Mouse (Mus musculus) lung, embryonic 14.5 days (tissue): ENCODE measurements at regions not wholly inside any gene's neighbourhood (a gene's known extent, or its start where the extent isn't known, plus 50 kb on each side); places are given as distances from the start of the nearest gene placed in this dataset.

ENCODE experiments used
- ATAC-seq: fragments of 200-750 bp; cut with Nextera tagmentation; 2 replicates; pipeline ENCODE4 v1.8.0; 2017; ENCODE audit warnings: mild to moderate bottlenecking, moderate TSS enrichment, moderate library complexity; ENCODE audit not compliant: insufficient read depth
- DNase-seq: peaks from one replicate; pipeline ENCODE4 v3.0.0-alpha.2; 2015
- H3K27ac ChIP-seq: fragments of 300-500 bp; sonication (generic); 2 replicates; pipeline ENCODE4 v1.5.1; 2014; ENCODE audit warnings: low read depth, mild to moderate bottlenecking, moderate library complexity
- H3K27me3 ChIP-seq: fragments of 300-500 bp; sonication (generic); 2 replicates; pipeline ENCODE4 v1.6.1; 2014; ENCODE audit warnings: low read length, control low read depth; ENCODE audit not compliant: insufficient read depth
- H3K36me3 ChIP-seq: fragments of 300-500 bp; sonication (generic); 2 replicates; pipeline ENCODE4 v1.6.1; 2014; ENCODE audit warnings: control low read depth; ENCODE audit not compliant: insufficient read depth
- H3K4me1 ChIP-seq: fragments of 300-500 bp; sonication (generic); 2 replicates; pipeline ENCODE4 v1.6.1; 2014; ENCODE audit warnings: antibody characterized with exemption, control low read depth; ENCODE audit not compliant: insufficient read depth
- H3K4me2 ChIP-seq: fragments of 300-500 bp; sonication (generic); 2 replicates; pipeline ENCODE4 v1.6.1; 2014; ENCODE audit warnings: mild to moderate bottlenecking
- H3K4me3 ChIP-seq: fragments of 300-500 bp; sonication (generic); 2 replicates; pipeline ENCODE4 v1.5.1; 2014; ENCODE audit warnings: low read depth, low read length
- H3K9ac ChIP-seq: fragments of 300-500 bp; sonication (generic); 2 replicates; pipeline ENCODE4 v1.6.1; 2014
- H3K9me3 ChIP-seq: fragments of 300-500 bp; sonication (generic); 2 replicates; pipeline ENCODE4 v1.6.1; 2016; ENCODE audit warnings: low read depth, low read length, control low read depth
- CTCF ChIP-seq: IDR thresholded peaks from 2 replicates; pipeline ENCODE4 v1.5.1; 2016; ENCODE audit warnings: antibody characterized with exemption, low read depth
- whole genome bisulfite sequencing: fragments of 180-500 bp; shearing (Covaris S2); extraction: QIAGEN DNeasy Blood & Tissue Kit; methylation state at CpG from one replicate; pipeline ENCODE4 v1.1.7; 2014; 5-methylcytosine and 5-hydroxymethylcytosine counted together

DNA sequence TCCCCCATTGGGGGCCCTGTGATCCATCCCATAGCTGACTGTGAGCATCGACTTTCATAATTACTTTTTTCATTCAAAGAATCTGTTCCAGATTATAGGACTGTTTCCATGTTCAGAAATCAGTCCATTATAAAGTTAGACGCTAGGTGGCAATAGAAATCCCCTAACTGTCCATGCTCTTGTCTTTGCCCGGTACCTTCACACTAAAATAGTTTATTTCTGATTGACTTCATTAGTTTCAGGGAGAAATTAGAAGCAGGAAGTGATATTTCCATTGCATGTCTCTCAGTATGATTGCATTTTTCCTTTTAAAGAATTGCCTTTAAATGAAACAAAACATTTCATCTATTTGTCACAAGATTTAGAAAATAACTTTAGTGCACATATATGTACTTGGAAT lies 131.7 kb downstream of the Fbxo8 start:
- Histone ChIP-seq H3K4me2 (no peak overlapping the region), H3K4me3 (no peak overlapping the region), H3K9ac (no peak overlapping the region), H3K9me3 (no peaks in the 10 kb centered on the region), H3K27me3 (no peaks in the 10 kb centered on the region), H3K27ac (no peak overlapping the region), H3K36me3 (no peaks in the 10 kb centered on the region), H3K4me1 (no peaks in the 10 kb centered on the region)
- 13% methylated on average over 3 of the region's 3 CpGs for WGBS
- ATAC-seq (no peak), DNase-seq (peak; percentile 82)
- TF ChIP-seq CTCF, result peak; percentile 65

DNA sequence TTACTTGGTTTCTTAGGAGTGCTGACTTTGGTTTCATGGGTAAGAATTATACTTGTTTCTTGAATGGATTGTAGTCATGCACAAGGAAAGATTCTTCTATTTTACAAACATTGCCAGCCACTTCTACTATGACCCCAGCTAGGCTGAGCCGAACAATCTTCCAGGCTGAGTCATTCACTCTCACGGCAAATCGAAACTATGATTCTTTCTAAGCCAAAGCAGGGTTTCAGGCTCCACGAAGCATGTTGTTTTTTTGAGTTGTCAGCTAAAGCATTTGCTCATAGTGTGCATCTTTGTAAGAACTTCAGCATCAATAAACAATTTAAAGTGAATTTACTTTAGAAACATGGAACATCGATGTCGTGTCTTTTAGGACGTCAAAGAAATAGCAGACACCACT lies 133.5 kb downstream of the Fbxo8 start:
- Histone ChIP-seq H3K27me3 (no peaks in the 10 kb centered on the region), H3K27ac (no peak overlapping the region), H3K4me2 (no peak overlapping the region), H3K9ac (no peak overlapping the region), H3K4me1 (no peaks in the 10 kb centered on the region), H3K9me3 (no peaks in the 10 kb centered on the region), H3K36me3 (no peaks in the 10 kb centered on the region), H3K4me3 (no peak overlapping the region)
- WGBS, result 69% methylated on average over 7 of the region's 7 CpGs
- DNase-seq (no peak), ATAC-seq (no peak)
- no peak for TF ChIP-seq CTCF

- Histone ChIP-seq H3K27ac (no peak overlapping the region), H3K4me3 (no peak overlapping the region), H3K36me3 (no peaks in the 10 kb centered on the region), H3K27me3 (no peaks in the 10 kb centered on the region), H3K4me2 (no peak overlapping the region), H3K9ac (no peak overlapping the region), H3K9me3 (no peaks in the 10 kb centered on the region), H3K4me1 (no peaks in the 10 kb centered on the region)
- DNase-seq (no peak), ATAC-seq (no peak)
- TF ChIP-seq CTCF, result no peak
- WGBS, result 81% methylated on average over 1 of the region's 1 CpGs
Observed at GRCm38 (mm10) chr8:56695436-56695835, 144.5 kb downstream of the Fbxo8 start.

DNA sequence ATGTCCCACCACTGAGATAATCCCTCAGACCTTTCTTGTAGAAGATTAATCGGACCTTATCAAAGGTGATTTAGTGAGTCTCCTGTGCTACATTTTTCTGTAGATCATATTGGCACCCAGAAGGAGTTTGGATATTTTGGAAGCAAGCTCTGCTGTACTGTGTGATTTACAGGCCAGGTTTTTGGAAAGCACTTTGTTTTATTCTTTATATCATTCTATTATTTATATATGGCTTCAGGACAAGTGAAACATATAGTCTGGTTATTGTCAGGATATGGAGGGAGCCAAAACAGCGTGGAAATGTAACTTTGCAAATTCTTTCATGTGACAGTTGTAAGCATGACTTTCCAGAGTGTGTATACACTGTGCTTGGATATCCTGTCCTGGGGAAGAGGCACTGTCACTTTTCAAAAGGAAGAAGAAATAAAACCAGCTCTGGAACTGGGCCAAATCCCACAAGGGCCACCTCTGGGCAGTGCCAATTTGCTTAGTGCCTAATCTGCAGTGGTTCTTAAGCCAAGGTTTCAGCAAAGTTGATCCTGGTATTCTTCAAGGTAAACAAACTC lies 149.8 kb downstream of the Fbxo8 start:
- Histone ChIP-seq H3K27me3 (no peaks in the 10 kb centered on the region), H3K4me1 (no peaks in the 10 kb centered on the region), H3K4me2 (no peak overlapping the region), H3K27ac (no peak overlapping the region), H3K9me3 (no peaks in the 10 kb centered on the region), H3K4me3 (no peak overlapping the region), H3K9ac (no peak overlapping the region), H3K36me3 (no peaks in the 10 kb centered on the region)
- DNase-seq (peak; percentile 30), ATAC-seq (peak; percentile 44; the same call in 1 of the 2 replicates)
- WGBS, result 51% methylated on average over 2 of the region's 2 CpGs
- TF ChIP-seq CTCF, result no peak

- no peaks in the 10 kb centered on the region for H3K27me3 ChIP-seq
- H3K36me3 ChIP-seq, result no peaks in the 10 kb centered on the region
- no peak for TF ChIP-seq CTCF
- no peaks in the 10 kb centered on the region for H3K9me3 ChIP-seq
- DNase-seq (no peak), ATAC-seq (no peak)
- WGBS, result 22% methylated on average over 10 of the region's 10 CpGs
- no peak overlapping the region for H3K27ac ChIP-seq
- peaks cover 7% of the 10 kb centered on the region; the same call in 1 of the 2 replicates for H3K4me1 ChIP-seq
- peak overlapping the region; percentile 26; the same call in 1 of the 2 replicates for H3K4me2 ChIP-seq
- no peak overlapping the region for H3K4me3 ChIP-seq
- no peak overlapping the region for H3K9ac ChIP-seq
Observed at GRCm38 (mm10) chr8:56706377-56706776, 155.5 kb downstream of the Fbxo8 start.

GRCm38 (mm10) chr8:56706941-56707706 lies 156.2 kb downstream of the Fbxo8 start:
- DNase-seq, result peak; percentile 34
- no peak for TF ChIP-seq CTCF
- Histone ChIP-seq H3K27ac (no peak overlapping the region), H3K4me1 (peaks cover 7% of the 10 kb centered on the region; the same call in 1 of the 2 replicates), H3K9ac (no peak overlapping the region), H3K4me3 (no peak overlapping the region), H3K4me2 (peak overlapping the region; percentile 26), H3K27me3 (no peaks in the 10 kb centered on the region), H3K9me3 (no peaks in the 10 kb centered on the region), H3K36me3 (no peaks in the 10 kb centered on the region)
- 27% methylated on average over 14 of the region's 14 CpGs for WGBS
- no peak for ATAC-seq

- TF ChIP-seq CTCF, result no peak
- Histone ChIP-seq H3K9me3 (no peaks in the 10 kb centered on the region), H3K36me3 (no peaks in the 10 kb centered on the region), H3K4me2 (no peak overlapping the region), H3K9ac (no peak overlapping the region), H3K27me3 (no peaks in the 10 kb centered on the region), H3K27ac (no peak overlapping the region), H3K4me1 (no peaks in the 10 kb centered on the region), H3K4me3 (no peak overlapping the region)
- no peak for ATAC-seq
- no peak for DNase-seq
- 82% methylated on average over 1 of the region's 1 CpGs for WGBS
Observed at GRCm38 (mm10) chr8:56720001-56720400, 169.1 kb downstream of the Fbxo8 start.
